Mouse (Mus musculus) erythroblast, adult 5-6 weeks (primary cell): ENCODE measurements around the gene Slc1a7. TPM values are rescaled to one million over a fixed set of nuclear protein-coding genes. Genes with fewer than 3 reads are reported as not detected.

Experiments
- ATAC-seq: replicated peaks from 2 replicates; pipeline ENCODE4 v1.8.0; 2016; ENCODE audit warnings: moderate number of reproducible peaks, mild to moderate bottlenecking, moderate TSS enrichment, inconsistent platforms; ENCODE audit not compliant: poor library complexity, low FRiP score, severe bottlenecking
- total RNA-seq, 2 experiments: library from RNA; stranded (forward) in 1 of 2; stranded (reverse) in 1 of 2; fragments of 150-400 nt in 1 of 2; fragments of 200-764, 138-1000 nt in 1 of 2; gene quantifications; 2 replicates each; pipeline versions ENCODE4 v1.2.3 to v1.2.4; 2015 to 2017; ENCODE audit warnings: low replicate concordance in 2 of 2

Gene Slc1a7
- total RNA-seq, 2 experiments from 2014 or later, result not detected

DNA sequence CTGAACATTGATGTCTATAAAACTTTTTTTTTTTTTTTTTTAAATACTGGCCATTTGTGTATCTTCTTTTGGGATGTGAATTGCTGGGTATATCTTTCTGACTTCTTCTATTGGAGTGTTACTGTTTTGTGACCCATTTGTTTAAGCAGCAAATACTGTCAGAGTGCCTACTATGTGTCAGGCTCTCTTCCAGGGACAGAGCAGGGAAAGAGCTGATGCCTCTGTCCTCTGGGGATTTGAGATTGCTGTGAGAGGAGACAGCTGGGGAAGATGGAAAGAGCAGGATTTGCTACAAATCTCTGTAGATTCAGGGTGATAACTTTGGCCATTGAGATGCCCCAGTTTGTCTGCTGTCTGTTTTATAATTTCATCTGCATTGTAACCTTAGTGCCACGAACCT, 31.2 kb downstream of the Slc1a7 start:
- ATAC-seq, result no peak

DNA sequence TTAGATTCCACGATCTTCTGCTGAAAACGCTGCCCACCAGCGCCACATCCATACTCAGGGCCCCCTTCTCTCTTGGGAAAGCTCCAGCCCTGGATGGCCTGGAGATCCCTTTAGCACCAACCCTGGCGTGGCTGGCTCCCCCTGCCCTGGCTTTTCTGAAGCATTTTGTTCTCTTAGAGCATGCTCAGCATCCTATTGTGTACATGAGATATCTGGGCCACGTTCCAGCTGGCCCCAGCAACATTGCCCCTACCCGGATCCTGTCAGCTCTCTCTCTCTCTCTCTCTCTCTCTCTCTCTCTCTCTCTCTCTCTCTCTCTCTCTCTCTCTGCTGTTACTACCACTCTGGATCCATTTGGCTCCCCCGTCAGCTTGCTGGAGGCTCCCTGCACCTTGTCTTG, 37.2 kb downstream of the Slc1a7 start:
- no peak for ATAC-seq

- ATAC-seq, result no peak
Measured at GRCm38 (mm10) chr4:108007532-108008103, 39.5 kb downstream of the Slc1a7 start.

DNA sequence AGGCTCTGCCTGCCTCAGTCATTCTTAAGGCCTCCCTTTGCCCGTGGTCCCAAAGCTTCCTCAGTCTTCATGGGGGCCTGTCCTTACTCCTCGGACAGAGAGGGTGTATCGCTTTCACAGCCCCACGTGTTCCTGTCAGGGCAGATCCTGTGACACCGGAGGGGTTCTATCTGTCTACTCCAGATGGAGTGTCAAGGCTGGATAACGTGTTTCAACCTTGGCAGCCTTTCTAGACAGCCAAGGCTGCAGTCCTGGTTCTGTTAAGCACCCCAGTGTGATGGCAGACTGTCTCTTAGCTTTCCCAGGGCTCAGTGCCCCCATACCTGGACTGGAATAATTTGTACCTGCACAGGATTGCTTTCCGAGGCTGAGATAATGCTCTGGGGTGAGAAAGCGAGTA, 40.4 kb downstream of the Slc1a7 start:
- ATAC-seq, result no peak

DNA sequence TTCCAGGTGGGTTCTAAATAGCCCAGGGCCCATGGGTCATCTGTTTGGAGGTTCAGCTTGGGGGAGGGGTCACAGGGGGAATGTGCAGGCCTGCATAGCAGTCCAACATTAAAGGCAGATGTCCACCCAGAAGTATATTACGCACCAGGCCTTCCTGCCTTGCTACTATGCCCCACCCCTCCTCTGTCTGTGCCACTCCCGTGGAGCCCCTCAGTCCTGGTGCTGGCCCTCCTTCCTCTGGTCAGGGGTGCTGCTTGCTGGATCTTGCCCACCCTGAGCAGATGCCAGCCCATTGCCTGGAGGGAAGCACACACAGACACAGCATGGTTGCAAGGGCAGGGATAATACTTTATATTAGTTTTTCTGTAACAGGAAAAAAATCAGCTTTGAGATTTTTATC, 46.3 kb downstream of the Slc1a7 start:
- ATAC-seq, result no peak

- ATAC-seq, result no peak
Measured at GRCm38 (mm10) chr4:108015067-108015765, 47.1 kb downstream of the Slc1a7 start.

- no peak for ATAC-seq
Measured at GRCm38 (mm10) chr4:108016321-108016720, 48.2 kb downstream of the Slc1a7 start.

- ATAC-seq, result no peak
Measured at GRCm38 (mm10) chr4:108017839-108018238, 49.7 kb downstream of the Slc1a7 start.

- no peak for ATAC-seq
Measured at GRCm38 (mm10) chr4:108018241-108018923, 50.2 kb downstream of the Slc1a7 start.

DNA sequence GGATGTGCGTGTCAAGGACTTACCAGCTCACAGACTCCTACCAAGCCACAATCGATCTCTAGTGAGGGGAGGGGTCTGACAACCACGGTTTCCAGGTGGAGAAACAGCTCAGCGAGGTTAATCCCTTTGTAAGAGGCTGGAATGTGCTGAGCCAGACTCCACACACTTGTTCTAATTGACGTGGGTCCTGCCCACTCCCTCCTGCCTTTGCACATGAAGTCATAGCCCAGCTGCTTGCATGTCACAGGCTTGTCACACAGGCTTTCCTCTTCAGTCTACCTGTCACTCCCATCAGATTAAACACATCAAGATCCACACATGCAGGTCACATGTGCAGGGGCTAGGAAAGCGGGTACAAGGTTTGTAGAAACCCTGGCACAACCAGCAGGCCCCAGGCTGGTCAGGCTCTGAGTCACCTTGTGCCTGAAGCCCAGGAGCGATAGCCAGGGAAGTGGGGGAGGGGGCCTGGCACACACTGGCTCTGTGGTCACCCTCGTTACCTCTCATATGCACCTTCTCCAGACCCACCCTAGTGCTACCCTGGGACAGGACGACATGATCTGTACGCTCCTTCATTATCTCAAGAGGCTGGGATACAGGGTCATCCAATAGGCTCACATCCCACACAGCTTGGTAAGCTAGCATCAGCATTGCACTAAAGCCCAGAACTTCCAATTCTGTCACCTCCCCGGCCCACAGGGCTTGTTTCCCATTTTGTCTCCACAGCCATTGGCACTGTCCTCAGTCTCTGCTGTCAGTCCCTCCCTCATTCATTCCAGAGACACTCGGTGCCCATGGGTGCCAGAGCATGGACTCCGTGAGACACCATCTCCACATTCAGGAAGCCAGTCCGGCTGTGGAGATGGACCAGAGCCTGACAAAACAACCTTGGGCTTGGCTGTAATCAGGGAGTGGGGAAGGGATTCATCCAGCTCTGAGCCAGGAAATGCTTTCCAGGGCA, 51.1 kb downstream of the Slc1a7 start:
- no peak for ATAC-seq

- ATAC-seq, result no peak
Measured at GRCm38 (mm10) chr4:108020178-108020577, 52.0 kb downstream of the Slc1a7 start.

GRCm38 (mm10) chr4:108023186-108023585, 55.1 kb downstream of the Slc1a7 start:
- no peak for ATAC-seq

DNA sequence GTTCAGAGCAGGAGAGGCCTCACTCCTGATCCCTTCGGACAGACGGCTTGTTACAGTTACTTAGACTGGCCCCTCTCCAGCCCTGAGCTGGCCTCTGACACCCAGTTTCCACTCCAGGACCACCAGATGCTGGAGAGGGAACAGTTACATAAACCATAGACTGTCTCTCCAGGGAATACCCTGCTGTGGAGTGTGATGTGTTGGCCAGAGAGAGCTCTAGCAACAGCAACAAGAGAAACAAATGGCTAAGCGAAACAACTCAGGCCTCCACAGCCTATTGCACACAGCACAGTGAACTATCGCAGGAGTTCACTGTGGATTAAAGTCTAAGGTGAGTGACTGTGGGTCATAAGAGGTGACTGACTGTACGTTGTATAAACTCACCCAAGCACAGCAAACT, 56.5 kb downstream of the Slc1a7 start:
- ATAC-seq, result no peak

DNA sequence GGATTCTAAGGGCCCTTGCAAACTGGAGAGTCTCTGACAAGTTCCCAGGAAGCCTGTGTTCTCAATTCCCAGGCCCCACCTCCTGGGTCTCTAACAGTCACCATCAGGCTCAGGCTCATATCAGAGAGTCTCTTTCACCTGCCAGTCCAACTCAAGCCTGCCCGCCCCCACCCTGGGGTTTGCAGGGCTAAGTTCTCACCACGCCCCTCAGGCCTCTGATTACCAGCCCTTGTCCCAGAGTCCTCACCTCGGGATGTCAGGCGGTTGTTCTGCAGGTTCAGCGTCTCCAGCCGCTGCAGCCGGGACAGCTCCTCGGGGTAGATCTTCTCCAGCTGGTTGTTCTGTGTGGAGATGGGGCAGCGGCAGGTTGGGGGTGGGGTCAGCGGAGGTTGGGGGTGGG, 57.1 kb downstream of the Slc1a7 start:
- no peak for ATAC-seq

DNA sequence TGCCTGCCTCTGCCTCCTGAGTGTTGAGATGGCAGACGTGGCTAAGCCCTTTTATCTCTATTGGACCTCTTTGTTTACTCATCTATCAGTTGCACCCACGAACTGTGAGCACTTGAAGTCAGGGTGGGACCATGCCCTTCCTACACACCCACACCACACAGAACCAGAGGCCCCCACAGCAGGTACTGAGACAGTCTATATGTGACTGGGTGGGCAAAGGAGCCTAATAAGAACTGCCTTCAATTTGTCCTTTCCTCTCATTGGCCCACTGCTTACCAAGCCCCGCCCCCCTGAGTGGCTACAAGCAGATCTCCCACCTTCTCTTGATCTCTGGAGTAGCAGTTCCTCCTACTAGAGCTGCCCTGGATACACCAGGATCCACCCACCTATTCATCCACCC, 58.1 kb downstream of the Slc1a7 start:
- ATAC-seq, result no peak

DNA sequence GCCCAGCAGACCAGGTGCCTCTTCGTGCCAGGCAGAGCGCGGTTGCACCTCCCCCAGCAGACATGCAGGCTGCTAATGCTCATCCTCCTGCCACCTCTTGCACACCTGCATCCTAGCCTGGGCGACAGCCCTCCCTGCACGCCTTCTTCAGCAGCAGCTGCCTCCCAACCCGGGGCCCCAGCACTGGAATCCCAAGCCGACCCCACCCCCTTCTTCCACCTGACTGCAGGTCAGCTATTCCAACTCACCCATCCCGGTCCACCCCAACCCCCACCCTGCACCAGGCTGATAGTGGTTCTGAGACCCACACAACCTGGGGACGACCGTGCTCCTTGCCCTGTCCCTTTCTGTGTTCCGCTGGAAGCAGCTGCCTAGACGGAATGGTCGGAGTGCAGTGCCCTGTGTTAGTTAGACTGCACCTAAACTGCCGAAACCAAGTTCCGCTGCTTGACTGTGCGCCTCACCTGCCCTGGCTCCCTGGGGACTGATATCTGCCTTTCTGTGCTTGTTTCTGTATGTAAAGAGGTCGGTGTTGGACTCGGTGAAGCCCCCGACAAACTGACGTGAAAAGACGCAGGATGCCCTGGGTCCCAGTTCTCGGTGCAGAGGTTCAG, 62.9 kb downstream of the Slc1a7 start:
- no peak for ATAC-seq

- ATAC-seq, result no peak
Measured at GRCm38 (mm10) chr4:108031502-108032351, 63.6 kb downstream of the Slc1a7 start.

GRCm38 (mm10) chr4:108032352-108032849, 64.3 kb downstream of the Slc1a7 start:
- ATAC-seq, result no peak
